8 mouse cellular contexts compared by ENCODE assay signal in genomic region chr2:172348297-172348950, GRCm38 (mm10). TPM values are rescaled to one million over a fixed set of nuclear protein-coding genes. Genes with fewer than 3 reads are reported as not detected.
DNase-seq lines count a peak whose midpoint lies in the region; ATAC-seq lines count a peak whose summit lies in the region.

No protein-coding gene starts in this region.

- H3K27ac ChIP-seq in heart, embryonic 11.5 days (ENCODE audit: low read depth, low read length), result peak overlapping the region; percentile 92
- H3K27ac ChIP-seq in liver, embryonic 11.5 days (ENCODE audit: low read depth, low read length), result peak overlapping the region; percentile 98
- peak overlapping the region; percentile 49 for H3K27ac ChIP-seq in neural tube, embryonic 15.5 days (replicated peaks)

- H3K9ac ChIP-seq in heart, embryonic 11.5 days (ENCODE audit: low read depth, low read length), result peak overlapping the region; percentile 59; the same call in 1 of the 2 replicates
- peak overlapping the region; percentile 93 for H3K9ac ChIP-seq in liver, embryonic 11.5 days (ENCODE audit: low read depth, low read length)
- H3K9ac ChIP-seq in neural tube, embryonic 15.5 days (replicated peaks), result no peak overlapping the region

- peak; percentile 67 for ATAC-seq in heart, embryonic 11.5 days (replicated peaks; ENCODE audit: insufficient number of reproducible peaks, low FRiP score, low TSS enrichment)
- ATAC-seq in liver, embryonic 11.5 days (replicated peaks; ENCODE audit: low FRiP score), result peak; percentile 73
- no peak for ATAC-seq in neural tube, embryonic 15.5 days (ENCODE audit: low FRiP score)

- WGBS in heart, embryonic 11.5 days (ENCODE audit: insufficient replicate concordance), result 19% methylated on average over 3 of the region's 3 CpGs
- 11% methylated on average over 3 of the region's 3 CpGs for WGBS in liver, embryonic 11.5 days
- WGBS in neural tube, embryonic 15.5 days, result 31% methylated on average over 3 of the region's 3 CpGs

- no peaks in the 10 kb centered on the region for H3K9me3 ChIP-seq in heart, embryonic 11.5 days (replicated peaks; ENCODE audit: control insufficient read depth, low read length)
- H3K9me3 ChIP-seq in liver, embryonic 11.5 days (ENCODE audit: control insufficient read depth, low read length), result no peaks in the 10 kb centered on the region
- H3K9me3 ChIP-seq in neural tube, embryonic 15.5 days (replicated peaks), result no peaks in the 10 kb centered on the region

- peak overlapping the region; percentile 61 for H3K4me3 ChIP-seq in heart, embryonic 11.5 days (ENCODE audit: low read depth, low read length)
- peak overlapping the region; percentile 92 for H3K4me3 ChIP-seq in liver, embryonic 11.5 days (ENCODE audit: low read depth, low read length)
- H3K4me3 ChIP-seq in neural tube, embryonic 15.5 days (replicated peaks), result no peak overlapping the region

- peaks cover 3% of the 10 kb centered on the region; the same call in 1 of the 2 replicates for H3K36me3 ChIP-seq in heart, embryonic 11.5 days (ENCODE audit: control insufficient read depth, insufficient read depth, low read length)
- peaks cover 4% of the 10 kb centered on the region; the same call in 1 of the 2 replicates for H3K36me3 ChIP-seq in liver, embryonic 11.5 days (ENCODE audit: control insufficient read depth, insufficient read depth, low read length)
- H3K36me3 ChIP-seq in neural tube, embryonic 15.5 days, result no peaks in the 10 kb centered on the region

- H3K27me3 ChIP-seq in heart, embryonic 11.5 days (ENCODE audit: control insufficient read depth, insufficient read depth, low read length), result no peaks in the 10 kb centered on the region
- no peaks in the 10 kb centered on the region for H3K27me3 ChIP-seq in liver, embryonic 11.5 days (replicated peaks; ENCODE audit: control insufficient read depth, insufficient read depth, low read length)
- no peaks in the 10 kb centered on the region for H3K27me3 ChIP-seq in neural tube, embryonic 15.5 days (replicated peaks)

- peaks cover 32% of the 10 kb centered on the region for H3K4me1 ChIP-seq in heart, embryonic 11.5 days (ENCODE audit: control insufficient read depth, insufficient read depth, low read length)
- peaks cover 57% of the 10 kb centered on the region for H3K4me1 ChIP-seq in liver, embryonic 11.5 days (replicated peaks; ENCODE audit: control insufficient read depth, insufficient read depth, low read length)
- H3K4me1 ChIP-seq in neural tube, embryonic 15.5 days, result peaks cover 49% of the 10 kb centered on the region

- peak; percentile 40 for DNase-seq in layer of hippocampus, adult 11-12 months (ENCODE audit: low spot score)
- no peak for DNase-seq in layer of hippocampus, adult 9-10 months (ENCODE audit: low spot score)
- no peak for DNase-seq in liver, embryonic 11.5 days (ENCODE audit: low spot score)
- no peak for DNase-seq in kidney, adult 11 months
- no peak for DNase-seq in kidney, postnatal 4 days
- no peak for DNase-seq in adrenal gland, postnatal 4 days (ENCODE audit: low spot score in 2 of 2)

- peak overlapping the region; percentile 50 for H3K4me2 ChIP-seq in heart, embryonic 11.5 days
- H3K4me2 ChIP-seq in liver, embryonic 11.5 days, result peak overlapping the region; percentile 91
- peak overlapping the region; percentile 2; the same call in 1 of the 2 replicates for H3K4me2 ChIP-seq in neural tube, embryonic 15.5 days

RNA-seq across cellular contexts. Expression of gene Fam210b, which starts 3.1 kb away (rescaled TPM):
- polyA plus RNA-seq in heart, embryonic 11.5 days (2014; fragmentation: Nextera tagmentation; extraction: Ambion mirVana), result 24.1 and 26.6 TPM in 2 replicates
- 56.2 and 63.7 TPM in 2 replicates for polyA plus RNA-seq in liver, embryonic 11.5 days (2014; fragmentation: Nextera tagmentation; extraction: Ambion mirVana)
- polyA plus RNA-seq in neural tube, embryonic 15.5 days (2015; fragmentation: Nextera tagmentation; extraction: Ambion mirVana), result 18.7 and 19.5 TPM in 2 replicates
- 10 to 100 TPM; 28.4 to 33.2 TPM for total RNA-seq in adrenal gland, postnatal 4 days (2021)

RNA-seq across cellular contexts. Expression of gene Aurka, which starts 21.9 kb away (rescaled TPM):
- 112 and 115 TPM in 2 replicates for polyA plus RNA-seq in heart, embryonic 11.5 days (2014; fragmentation: Nextera tagmentation; extraction: Ambion mirVana)
- polyA plus RNA-seq in liver, embryonic 11.5 days (2014; fragmentation: Nextera tagmentation; extraction: Ambion mirVana), result 190 and 215 TPM in 2 replicates
- 11.7 and 34.1 TPM in 2 replicates for polyA plus RNA-seq in neural tube, embryonic 15.5 days (2015; fragmentation: Nextera tagmentation; extraction: Ambion mirVana)
- total RNA-seq in adrenal gland, postnatal 4 days (2021), result 10 to 100 TPM; 22.4 to 22.6 TPM

RNA-seq across cellular contexts. Expression of gene Cstf1, which starts 22.1 kb away (rescaled TPM):
- polyA plus RNA-seq in heart, embryonic 11.5 days (2014; fragmentation: Nextera tagmentation; extraction: Ambion mirVana), result 34.4 and 34.6 TPM in 2 replicates
- 50.5 and 57.8 TPM in 2 replicates for polyA plus RNA-seq in liver, embryonic 11.5 days (2014; fragmentation: Nextera tagmentation; extraction: Ambion mirVana)
- polyA plus RNA-seq in neural tube, embryonic 15.5 days (2015; fragmentation: Nextera tagmentation; extraction: Ambion mirVana), result 22.4 and 27.5 TPM in 2 replicates
- 10 to 100 TPM; 38.5 to 41.5 TPM for total RNA-seq in adrenal gland, postnatal 4 days (2021)

RNA-seq across cellular contexts. Expression of gene Cass4, which starts 45.2 kb away (rescaled TPM):
- polyA plus RNA-seq in heart, embryonic 11.5 days (2014; fragmentation: Nextera tagmentation; extraction: Ambion mirVana), result 0.89 and 0.94 TPM in 2 replicates
- 1.1 and 1.5 TPM in 2 replicates for polyA plus RNA-seq in liver, embryonic 11.5 days (2014; fragmentation: Nextera tagmentation; extraction: Ambion mirVana)
- polyA plus RNA-seq in neural tube, embryonic 15.5 days (2015; fragmentation: Nextera tagmentation; extraction: Ambion mirVana), result 0.17 and 1.1 TPM in 2 replicates
- total RNA-seq in adrenal gland, postnatal 4 days (2021), result under 1 TPM; 0.22 to 0.25 TPM

Comparison
In these comparisons a context has a peak if more than half of its experiments do, and no peak if none do; other contexts are left out.
1. H3K4me2 ChIP-seq: peak in every context shown above with its lines; median percentile 91 in liver, embryonic 11.5 days; 50 in heart, embryonic 11.5 days; 2 in neural tube, embryonic 15.5 days.